Mouse (Mus musculus): Measurements from ENCODE around the gene Bmper. TPM values are rescaled to one million over a fixed set of nuclear protein-coding genes. Genes with fewer than 3 reads are reported as not detected.

Gene Bmper
- total RNA-seq, 1 experiment from 2014 or later, result not detected

DNA sequence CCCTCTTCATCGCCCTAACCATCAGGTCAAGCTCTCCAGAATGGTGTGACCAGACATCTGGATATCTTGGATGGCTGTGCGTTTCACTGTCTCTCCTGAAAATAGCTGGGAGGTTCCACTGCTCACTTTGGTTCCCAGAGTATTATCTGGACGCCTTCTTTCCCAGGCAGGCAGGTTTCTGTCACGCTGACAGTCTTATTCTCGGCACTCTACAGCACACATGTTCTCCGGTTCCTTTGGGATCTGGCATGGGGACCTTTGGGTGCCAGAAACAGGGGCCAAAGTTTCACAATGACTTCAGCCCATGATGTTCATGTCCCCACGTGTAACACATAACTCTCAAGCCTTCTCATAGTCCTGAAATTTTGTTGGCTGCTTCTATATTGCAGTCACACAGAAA, 173.3 kb downstream of the Bmper start:
- ATAC-seq (ENCODE audit: extremely low read depth, insufficient number of reproducible peaks, low FRiP score, poor library complexity, severe bottlenecking), result no peak

DNA sequence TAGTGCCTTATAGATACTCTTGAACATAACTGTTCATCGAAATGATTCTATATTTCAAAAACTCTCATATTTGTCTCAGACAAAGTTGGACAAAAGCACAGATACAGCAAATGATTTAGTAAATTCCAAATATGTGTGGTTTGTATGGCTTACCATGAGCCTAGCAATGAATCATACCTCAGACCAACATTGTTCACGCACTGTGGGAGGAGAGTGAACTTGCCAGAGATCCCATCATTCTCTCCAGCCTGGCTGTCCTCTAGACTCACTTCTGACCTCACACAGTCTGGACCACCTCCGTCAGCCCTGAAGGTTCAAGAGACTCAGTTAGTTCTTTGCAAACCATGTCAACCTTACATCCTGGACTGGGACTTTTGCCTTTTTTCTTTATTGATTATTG, 175.0 kb downstream of the Bmper start:
- no peak for ATAC-seq (ENCODE audit: extremely low read depth, insufficient number of reproducible peaks, low FRiP score, poor library complexity, severe bottlenecking)

DNA sequence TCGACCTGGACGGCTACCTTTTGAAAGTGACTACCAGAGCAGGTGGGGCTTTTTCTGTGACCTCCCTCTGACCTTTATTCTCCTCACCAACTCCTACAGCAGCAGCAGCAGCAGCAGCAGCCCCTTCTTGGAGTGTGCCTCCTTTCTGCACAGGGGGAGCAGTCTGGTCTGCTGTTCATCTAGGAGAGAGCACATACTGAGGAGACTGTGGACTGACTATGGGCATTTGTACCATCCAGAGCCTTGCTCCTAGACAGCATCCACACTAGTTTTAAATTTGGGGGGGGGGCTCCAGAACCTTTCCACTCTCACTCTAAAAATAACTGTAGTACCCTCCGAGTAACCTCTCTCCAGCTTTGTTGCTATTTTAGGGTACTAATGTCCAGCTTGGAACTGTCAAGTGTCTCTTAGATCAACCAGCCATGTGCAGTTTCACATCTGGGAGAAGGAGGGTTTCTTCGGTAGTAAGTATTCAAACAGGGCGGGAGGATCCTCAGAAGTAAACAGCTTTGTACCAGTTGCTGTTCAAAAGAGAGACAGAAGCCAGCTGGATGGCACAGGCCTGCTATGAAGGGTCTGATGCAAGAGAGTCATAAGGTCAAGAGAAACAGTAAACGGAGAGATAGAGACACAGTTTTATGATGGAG, 176.9 kb downstream of the Bmper start:
- no peak for ATAC-seq (ENCODE audit: extremely low read depth, insufficient number of reproducible peaks, low FRiP score, poor library complexity, severe bottlenecking)

DNA sequence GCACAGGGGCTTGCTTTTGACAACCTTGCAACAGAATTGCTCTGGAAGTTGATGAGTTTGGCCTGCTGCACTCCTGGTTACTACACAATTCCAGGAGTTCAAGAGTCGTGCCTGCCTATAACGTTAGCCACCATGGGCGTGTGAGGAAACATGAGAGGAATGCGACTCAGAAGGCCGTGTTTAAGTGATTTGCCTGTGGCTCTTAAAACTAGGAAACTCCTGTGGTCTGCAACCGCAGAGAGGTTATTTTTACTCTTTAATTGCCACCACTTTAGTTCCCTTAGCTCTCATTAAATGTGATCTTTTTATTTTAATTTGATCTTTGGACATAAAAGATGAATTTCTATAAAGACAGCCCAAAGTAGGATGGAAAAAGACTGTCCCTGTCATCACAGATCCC, 184.5 kb downstream of the Bmper start:
- ATAC-seq (ENCODE audit: extremely low read depth, insufficient number of reproducible peaks, low FRiP score, poor library complexity, severe bottlenecking), result no peak

DNA sequence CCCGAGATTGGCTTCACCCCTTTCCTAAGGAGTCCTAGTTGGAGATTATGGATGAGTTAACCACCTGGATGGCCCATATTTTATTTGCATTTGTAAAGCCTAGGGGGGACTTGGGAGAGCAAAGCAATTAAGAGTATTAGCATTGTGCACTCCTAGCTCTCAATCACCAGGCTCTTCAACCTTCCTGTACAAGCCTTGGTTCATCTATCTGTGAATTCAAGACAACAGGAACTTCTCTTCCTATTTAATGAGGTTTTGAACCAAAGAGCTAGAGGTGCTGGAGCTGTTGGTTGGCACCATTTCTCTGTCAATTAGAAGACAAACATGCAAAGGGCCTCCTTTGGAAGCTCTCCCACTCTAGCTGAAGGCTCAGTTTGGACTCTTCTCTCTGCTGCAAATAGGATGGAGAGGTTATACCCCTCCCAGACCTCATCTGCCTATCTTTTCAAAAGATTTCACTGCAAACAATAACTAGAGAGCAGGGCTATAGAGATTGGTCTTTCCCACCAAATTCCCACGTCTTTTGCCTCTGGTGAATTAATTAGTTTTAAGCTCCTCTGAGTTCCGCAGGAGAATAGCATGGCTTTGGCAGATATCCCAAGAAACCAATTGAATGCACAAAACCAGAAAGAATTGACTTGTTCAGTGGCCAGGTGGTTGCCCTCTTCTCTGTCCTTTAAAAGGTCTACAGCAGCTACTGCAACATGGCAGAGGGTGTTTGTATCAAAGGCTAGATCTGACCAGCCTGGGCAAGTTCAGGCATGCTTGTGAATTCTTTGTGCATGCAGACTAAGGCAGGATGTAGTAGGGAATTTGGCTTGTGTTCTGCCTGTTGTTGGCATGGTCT, 185.3 kb downstream of the Bmper start:
- no peak for ATAC-seq (ENCODE audit: extremely low read depth, insufficient number of reproducible peaks, low FRiP score, poor library complexity, severe bottlenecking)

DNA sequence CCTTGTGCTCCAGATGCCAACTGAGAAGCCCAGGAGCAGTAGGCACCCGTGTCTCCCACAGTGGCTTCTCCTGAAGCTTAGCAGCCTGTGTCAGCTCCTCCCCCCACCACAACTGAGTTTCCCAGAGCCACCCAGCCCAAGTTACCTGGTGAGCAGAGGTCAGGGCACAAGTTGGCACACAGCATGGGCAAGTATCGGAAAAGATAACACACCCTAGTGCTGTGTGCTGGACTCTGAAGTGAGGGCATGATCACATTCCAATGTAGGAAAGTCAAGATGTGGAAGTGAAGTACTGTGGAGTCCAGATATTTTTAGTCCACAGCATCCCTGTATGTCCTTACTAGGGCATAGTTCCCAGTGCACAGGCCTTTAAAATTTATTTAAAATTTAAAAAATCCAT, 187.7 kb downstream of the Bmper start:
- no peak for ATAC-seq (ENCODE audit: extremely low read depth, insufficient number of reproducible peaks, low FRiP score, poor library complexity, severe bottlenecking)

DNA sequence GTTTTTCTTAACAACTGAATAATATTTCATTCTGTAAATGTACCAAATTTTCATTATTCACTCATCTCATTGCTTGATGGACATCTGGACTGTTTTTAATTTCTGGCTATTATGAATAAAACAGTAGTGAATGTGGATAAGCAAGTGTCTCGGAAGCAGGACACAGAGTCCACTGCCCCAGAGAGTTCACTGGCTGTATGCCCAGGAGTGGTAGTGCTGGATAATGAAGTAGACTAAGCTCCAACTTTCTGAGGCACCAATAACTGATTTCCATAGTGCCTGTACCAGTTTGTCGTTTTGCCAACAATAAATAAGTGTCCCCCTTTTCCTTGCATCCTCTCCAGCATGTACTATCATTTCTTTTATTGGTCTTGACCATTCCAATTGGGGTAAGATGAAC, 190.1 kb downstream of the Bmper start:
- no peak for ATAC-seq (ENCODE audit: extremely low read depth, insufficient number of reproducible peaks, low FRiP score, poor library complexity, severe bottlenecking)

DNA sequence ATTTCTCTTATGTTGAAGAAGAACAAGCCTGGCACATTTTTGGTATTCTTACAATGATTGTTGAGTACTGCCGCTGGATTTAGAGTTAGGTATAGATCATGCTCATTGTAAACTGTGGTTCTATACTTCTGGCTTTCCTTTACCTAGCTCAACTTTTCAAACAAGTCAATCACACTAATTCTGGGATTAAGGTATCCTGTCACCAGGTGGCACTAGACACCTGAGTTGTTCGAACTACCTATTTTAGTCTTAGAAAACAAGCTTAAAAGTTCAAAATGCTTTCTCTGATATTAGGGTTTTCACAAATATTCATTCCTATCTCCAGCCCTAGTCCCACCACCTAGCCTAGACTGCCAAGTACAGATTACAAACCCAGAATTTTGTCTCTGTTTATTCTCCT, 196.2 kb downstream of the Bmper start:
- no peak for ATAC-seq (ENCODE audit: extremely low read depth, insufficient number of reproducible peaks, low FRiP score, poor library complexity, severe bottlenecking)

DNA sequence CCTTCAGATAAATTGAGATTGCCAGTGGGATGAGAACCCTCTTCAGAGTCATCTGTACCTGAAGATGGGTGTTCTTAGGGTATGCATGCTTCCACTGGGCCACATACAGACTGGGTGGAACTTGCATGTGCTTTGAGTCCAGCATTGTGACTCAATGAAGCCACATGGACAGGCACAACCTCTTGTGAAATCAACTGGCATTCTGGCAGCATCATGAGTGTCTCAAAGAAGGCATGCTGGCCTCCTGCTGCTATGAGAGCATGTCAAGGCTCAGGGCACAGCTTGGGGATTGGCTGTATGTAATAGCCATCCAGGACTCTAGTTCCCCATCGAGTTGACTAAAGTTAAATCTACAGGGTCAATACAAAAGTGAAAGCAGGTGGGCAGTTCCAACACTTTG, 200.9 kb downstream of the Bmper start:
- ATAC-seq (ENCODE audit: extremely low read depth, insufficient number of reproducible peaks, low FRiP score, poor library complexity, severe bottlenecking), result no peak

DNA sequence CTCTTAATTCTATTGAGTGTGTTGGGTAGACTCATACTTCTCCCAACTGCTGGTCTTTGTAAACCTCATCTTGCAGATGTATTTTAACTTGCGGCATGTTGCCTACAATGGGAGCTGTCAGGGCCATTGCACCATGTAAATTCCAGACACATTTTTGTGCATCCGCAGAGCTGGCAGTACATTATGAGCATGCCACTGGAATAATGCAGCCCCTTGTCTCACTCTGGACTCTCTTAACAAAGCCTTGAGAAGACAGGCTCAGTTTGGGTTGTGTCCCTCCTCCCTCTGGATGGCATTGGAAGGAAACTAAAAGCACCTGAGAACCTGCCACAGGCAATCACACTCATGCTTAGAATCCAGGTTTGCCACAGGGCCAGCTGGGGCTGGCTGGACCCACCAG, 209.8 kb downstream of the Bmper start:
- no peak for ATAC-seq (ENCODE audit: extremely low read depth, insufficient number of reproducible peaks, low FRiP score, poor library complexity, severe bottlenecking)

DNA sequence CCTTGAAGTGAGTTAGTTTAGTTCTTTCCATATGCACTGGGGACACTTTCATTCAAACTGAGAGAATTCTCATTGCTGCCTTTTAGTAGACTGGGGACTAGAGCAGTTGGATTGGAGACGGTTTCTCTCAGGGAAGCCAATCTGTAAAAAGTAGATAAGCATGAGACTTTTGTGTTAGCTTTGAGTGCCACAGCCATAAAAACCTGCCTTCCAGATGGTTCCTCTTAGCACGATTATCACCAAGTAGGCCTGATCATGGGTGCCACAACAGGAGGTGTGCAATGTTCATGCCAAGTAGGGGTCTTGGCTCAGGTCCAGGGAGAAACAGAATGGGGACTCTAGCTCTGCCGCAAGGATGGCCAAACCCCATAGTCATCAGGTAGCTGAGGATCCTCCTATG, 210.4 kb downstream of the Bmper start:
- no peak for ATAC-seq (ENCODE audit: extremely low read depth, insufficient number of reproducible peaks, low FRiP score, poor library complexity, severe bottlenecking)

DNA sequence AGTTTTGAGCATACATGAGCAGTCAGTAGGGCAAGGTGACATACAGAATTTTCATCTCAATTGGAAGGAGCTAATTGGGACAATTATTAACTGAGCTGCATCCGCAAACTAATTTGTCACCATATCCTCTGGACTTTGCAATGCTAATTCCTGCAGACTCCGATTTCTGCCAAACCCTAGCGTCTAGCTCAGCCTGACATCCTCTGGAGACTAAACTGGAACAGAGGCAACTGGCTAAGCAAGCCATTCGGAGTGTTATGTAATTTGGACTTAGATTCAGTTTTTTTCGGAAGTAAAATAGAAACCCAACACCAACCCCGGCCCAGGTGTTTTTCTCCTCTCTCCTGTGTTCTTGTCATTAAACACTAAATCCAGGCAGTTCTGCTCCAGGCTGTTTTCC, 213.9 kb downstream of the Bmper start:
- no peak for ATAC-seq (ENCODE audit: extremely low read depth, insufficient number of reproducible peaks, low FRiP score, poor library complexity, severe bottlenecking)

DNA sequence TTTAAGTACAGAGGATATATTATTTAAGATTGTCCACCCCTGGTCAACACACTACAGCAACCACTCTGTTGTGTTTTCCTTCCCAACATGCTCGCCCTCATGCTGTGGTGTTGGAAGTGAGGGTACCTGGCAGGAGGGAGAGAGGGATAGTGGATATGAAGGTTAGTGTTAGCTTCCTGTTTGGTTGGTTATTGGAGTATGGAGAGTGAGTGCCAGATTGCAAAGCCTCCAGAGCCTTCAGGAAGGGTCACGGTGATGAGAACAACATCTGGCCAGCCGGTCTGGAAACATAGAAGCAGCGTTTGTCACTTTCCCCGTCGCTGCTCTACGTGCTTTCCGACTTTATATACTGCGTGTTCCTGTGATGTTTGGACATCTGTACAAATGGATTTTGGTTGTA, 215.8 kb downstream of the Bmper start:
- no peak for ATAC-seq (ENCODE audit: extremely low read depth, insufficient number of reproducible peaks, low FRiP score, poor library complexity, severe bottlenecking)

DNA sequence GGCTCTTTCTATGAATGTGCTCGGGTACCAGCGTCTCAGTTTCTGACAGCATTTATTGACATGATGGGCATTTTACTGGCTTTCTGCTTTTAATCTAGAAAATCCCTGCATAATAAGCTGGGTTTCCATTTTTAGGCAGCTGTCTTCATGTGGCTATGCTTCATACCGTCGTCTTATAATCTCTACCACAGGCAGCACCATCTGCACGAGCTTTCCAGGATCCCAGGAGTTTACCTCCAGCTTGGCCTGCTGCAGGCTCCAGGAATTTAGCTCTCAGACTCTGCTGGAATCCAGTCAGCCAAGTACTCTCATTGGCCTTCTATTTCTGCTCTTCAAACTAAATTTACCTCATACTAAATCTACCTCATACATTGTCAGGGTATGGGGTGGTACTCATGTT, 219.3 kb downstream of the Bmper start:
- ATAC-seq (ENCODE audit: extremely low read depth, insufficient number of reproducible peaks, low FRiP score, poor library complexity, severe bottlenecking), result no peak

DNA sequence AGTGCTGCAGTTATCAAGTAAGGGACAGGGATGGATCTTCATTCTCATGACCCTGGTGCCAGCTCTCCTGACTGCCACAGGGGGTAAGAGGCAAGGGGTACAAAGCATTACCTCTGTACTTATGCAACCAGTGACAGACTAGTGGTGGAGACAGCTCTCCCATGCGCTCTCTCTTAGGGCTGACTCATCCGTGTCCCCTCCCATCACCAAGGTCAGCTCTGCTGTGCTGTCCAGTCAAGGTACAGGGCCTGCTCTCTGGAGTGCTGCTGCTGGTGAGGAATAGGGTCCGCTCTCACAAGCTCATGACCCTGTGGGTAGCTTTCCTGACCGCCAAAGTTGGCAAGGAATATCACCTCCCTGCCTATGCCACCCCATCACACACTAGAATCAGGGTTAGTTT, 222.1 kb downstream of the Bmper start:
- ATAC-seq (ENCODE audit: extremely low read depth, insufficient number of reproducible peaks, low FRiP score, poor library complexity, severe bottlenecking), result no peak

DNA sequence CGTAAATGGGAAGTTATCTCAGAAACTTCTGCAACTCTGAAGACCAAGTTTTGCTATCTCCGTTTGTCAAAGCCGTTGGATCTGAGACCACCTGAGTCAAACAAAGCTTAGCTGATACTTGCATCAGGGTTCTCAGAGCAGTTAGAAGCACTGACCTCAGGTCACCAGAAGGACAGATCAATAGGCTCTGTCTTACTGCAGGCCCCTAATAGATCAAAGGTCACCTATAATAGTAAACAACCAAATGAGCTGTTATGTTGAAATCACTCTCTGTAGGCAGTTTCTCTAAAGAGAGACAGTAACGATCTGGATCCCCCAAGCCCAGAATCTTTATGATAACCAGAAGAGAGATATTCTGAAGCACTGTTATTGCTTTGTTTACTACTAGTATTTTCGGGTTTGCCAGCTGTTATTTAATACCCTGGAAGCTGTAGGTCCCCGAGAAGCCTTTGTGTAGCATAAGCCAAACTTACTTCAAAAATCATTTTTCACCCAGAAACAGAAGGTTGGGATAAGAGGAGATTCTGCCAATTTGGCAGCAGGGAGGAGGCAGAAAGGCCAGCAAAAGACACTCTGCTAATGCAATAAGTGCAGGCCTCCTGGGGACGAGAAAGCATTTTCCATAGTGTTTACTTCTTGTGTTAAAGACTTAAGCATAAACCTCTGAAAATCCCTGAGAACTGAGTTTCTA, 224.5 kb downstream of the Bmper start:
- ATAC-seq (ENCODE audit: extremely low read depth, insufficient number of reproducible peaks, low FRiP score, poor library complexity, severe bottlenecking), result no peak

DNA sequence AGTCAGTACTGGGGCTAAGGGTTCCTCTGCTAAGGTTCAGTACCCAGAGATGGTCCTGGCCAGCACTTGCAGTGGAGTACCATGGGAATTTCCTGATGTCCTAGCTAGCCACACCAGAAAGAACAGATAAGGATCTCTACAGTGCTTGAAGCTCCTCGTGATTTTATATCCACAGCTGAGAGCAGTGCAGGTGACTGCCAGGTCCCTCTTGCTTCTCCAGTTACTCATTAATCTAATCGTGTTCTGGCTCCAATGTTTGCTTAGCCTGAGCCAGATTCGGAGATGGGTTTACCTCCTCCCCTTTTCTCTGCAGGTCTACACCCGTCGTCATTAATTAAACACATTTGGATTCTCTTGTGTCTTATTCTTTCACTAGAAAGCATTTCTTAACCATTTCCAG, 230.4 kb downstream of the Bmper start:
- no peak for ATAC-seq (ENCODE audit: extremely low read depth, insufficient number of reproducible peaks, low FRiP score, poor library complexity, severe bottlenecking)

DNA sequence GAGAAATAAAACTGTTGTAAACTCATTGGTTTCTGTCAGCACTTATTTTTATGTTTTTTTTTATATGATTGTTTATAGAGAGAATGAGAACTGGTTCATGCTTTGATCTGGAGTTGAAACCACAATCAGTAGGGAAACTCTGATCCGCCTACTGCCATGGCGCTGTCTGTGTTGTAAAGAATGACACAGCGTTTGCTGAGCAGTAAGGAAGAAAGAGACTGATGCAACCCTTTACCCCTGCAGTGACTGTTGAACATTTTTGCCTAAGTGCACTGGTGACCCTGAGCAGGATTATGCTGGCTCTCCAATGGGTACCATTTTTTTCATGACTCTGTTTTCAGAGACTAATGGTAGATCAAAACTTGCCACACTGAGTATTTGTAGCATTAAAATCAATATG, 234.3 kb downstream of the Bmper start:
- no peak for ATAC-seq (ENCODE audit: extremely low read depth, insufficient number of reproducible peaks, low FRiP score, poor library complexity, severe bottlenecking)

DNA sequence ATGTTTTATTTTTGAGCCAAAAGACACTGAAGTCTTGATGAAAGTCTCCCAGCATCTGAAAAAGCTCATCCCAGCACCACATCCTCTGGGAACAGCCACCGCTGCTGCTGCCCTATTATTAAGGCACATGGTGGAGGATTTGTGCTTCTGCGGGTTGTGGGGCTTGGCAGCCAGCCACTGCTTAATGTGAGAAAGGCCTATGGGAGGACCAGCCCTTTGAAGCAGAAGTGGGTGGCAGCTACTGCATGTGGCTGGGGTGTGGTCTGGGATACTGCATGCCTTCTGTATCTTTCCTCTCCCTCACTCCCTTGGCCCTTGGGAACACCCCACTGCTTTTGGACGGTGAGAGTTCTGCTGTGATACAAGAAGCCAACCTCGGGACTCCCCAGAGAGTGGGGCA, 237.8 kb downstream of the Bmper start:
- ATAC-seq (ENCODE audit: extremely low read depth, insufficient number of reproducible peaks, low FRiP score, poor library complexity, severe bottlenecking), result no peak

DNA sequence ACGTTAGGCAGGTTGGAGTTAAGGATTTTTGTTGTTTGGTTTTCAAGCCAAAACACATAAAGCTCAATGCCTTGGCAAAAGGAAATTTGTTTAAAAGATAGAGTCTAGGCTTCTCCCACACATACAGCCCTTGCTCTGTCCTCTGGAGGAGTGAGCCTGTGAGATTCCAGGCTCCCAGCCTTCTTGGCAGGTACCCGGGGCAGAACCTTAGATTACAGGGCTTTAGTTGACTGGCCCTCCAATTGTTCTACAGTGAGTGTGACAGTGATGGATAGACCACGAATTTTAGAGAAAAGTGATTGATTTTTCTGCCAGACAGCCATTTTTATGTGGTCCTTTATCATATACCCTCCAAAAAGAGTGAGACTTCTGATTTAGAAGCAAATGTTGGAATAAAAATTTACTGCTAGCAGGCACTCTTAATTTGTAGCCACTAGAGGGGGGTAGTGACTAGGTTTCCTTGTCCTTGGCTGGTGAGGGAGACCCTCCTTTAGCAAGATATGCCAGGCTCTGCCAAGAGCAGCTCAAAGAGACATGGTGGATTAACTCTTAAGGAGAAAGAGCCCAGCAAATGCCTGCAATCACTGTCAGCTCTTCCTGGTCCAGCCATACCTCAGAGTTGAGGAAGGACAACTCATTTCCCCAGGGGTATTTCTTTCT, 240.2 kb downstream of the Bmper start:
- ATAC-seq (ENCODE audit: extremely low read depth, insufficient number of reproducible peaks, low FRiP score, poor library complexity, severe bottlenecking), result no peak

Measured in neutrophil, adult 5-6 weeks (primary cell).